Mouse (Mus musculus): ENCODE measurements around the gene St6galnac1. TPM values are rescaled to one million over a fixed set of nuclear protein-coding genes. Genes with fewer than 3 reads are reported as not detected.

St6galnac1 gene
- polyA plus RNA-seq, 1 experiment = 0.69 TPM

DNA sequence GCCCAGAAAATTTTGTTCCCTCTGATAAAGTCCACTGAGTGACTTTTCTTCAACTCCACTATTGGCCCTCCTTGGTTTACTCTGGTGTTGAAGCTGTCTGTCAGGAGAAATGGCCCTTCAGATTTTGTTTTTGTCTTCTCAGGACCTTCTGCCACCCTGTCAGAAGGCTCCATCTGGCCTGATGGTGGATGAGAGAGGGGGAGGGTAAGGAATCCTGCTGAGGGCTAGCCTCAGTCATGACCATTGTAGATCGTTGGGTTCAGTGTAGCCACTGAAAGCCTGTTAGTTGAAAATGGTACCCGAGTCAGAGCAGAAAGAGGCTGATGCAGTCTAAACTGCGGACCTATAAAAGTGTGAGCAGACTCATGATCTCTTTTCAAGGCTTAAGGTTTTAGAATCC is 49.2 kb downstream of the St6galnac1 start:
- Histone ChIP-seq H3K27ac (ENCODE audit: insufficient read depth, low read depth, low read length) (no peak overlapping the region), H3K36me3 (ENCODE audit: control insufficient read depth, insufficient read depth, low read length) (no peaks in the 10 kb centered on the region), H3K27me3 (replicated peaks; ENCODE audit: control insufficient read depth, insufficient read depth, low read length) (no peaks in the 10 kb centered on the region), H3K4me3 (ENCODE audit: insufficient read depth, low read depth, low read length) (no peak overlapping the region), H3K4me1 (ENCODE audit: control insufficient read depth, insufficient read depth, low read length) (no peaks in the 10 kb centered on the region)
- TF ChIP-seq CTCF (conservative IDR thresholded peaks at IDR 0.05; ENCODE audit: insufficient read depth, insufficient read length, low read depth, low read length) (no peak), POLR2A (IDR thresholded peaks at IDR 0.05; ENCODE audit: low read depth, low read length) (no peak)
- WGBS = 77% methylated on average over 3 of the region's 3 CpGs
- no peak for DNase-seq

- Histone ChIP-seq H3K4me3 (ENCODE audit: insufficient read depth, low read depth, low read length) (no peak overlapping the region), H3K4me1 (ENCODE audit: control insufficient read depth, insufficient read depth, low read length) (no peaks in the 10 kb centered on the region), H3K27me3 (replicated peaks; ENCODE audit: control insufficient read depth, insufficient read depth, low read length) (no peaks in the 10 kb centered on the region), H3K36me3 (ENCODE audit: control insufficient read depth, insufficient read depth, low read length) (no peaks in the 10 kb centered on the region), H3K27ac (ENCODE audit: insufficient read depth, low read depth, low read length) (no peak overlapping the region)
- no peak for DNase-seq
- TF ChIP-seq POLR2A (IDR thresholded peaks at IDR 0.05; ENCODE audit: low read depth, low read length) = no peak
- no peak for TF ChIP-seq CTCF (conservative IDR thresholded peaks at IDR 0.05; ENCODE audit: insufficient read depth, insufficient read length, low read depth, low read length)
- 35% methylated on average over 27 of the region's 27 CpGs for WGBS
Observed at GRCm38 (mm10) chr11:116725031-116725948, 50.0 kb downstream of the St6galnac1 start.

DNA sequence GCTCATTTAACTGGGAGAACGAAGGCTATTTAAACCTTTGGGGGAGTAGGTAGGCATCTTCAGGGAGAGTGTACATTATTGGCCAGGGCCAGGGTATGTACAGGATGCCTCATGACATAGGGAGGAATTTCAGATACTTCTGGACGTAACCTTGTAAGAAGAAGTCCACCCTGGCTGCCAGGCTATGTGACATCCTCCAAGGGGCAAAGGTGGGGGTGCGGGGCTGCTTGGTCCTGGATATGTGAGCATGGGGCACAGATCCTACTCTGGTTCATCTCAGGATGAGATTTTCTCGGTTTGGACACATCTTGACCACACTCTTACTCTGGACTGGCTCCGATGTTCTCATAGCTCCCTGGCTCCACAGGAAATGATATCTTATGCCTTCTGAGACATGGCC is 52.2 kb downstream of the St6galnac1 start:
- WGBS = 89% methylated on average over 5 of the region's 5 CpGs
- TF ChIP-seq POLR2A (IDR thresholded peaks at IDR 0.05; ENCODE audit: low read depth, low read length) (no peak), CTCF (conservative IDR thresholded peaks at IDR 0.05; ENCODE audit: insufficient read depth, insufficient read length, low read depth, low read length) (no peak)
- no peaks in the 10 kb centered on the region for H3K4me1 ChIP-seq (ENCODE audit: control insufficient read depth, insufficient read depth, low read length)
- no peak overlapping the region for H3K4me3 ChIP-seq (ENCODE audit: insufficient read depth, low read depth, low read length)
- no peak for DNase-seq
- no peaks in the 10 kb centered on the region for H3K27me3 ChIP-seq (replicated peaks; ENCODE audit: control insufficient read depth, insufficient read depth, low read length)
- H3K27ac ChIP-seq (ENCODE audit: insufficient read depth, low read depth, low read length) = no peak overlapping the region
- no peaks in the 10 kb centered on the region for H3K36me3 ChIP-seq (ENCODE audit: control insufficient read depth, insufficient read depth, low read length)

GRCm38 (mm10) chr11:116721548-116722271 is 53.6 kb downstream of the St6galnac1 start:
- no peaks in the 10 kb centered on the region for H3K27me3 ChIP-seq (replicated peaks; ENCODE audit: control insufficient read depth, insufficient read depth, low read length)
- no peak for TF ChIP-seq POLR2A (IDR thresholded peaks at IDR 0.05; ENCODE audit: low read depth, low read length)
- no peak for TF ChIP-seq CTCF (conservative IDR thresholded peaks at IDR 0.05; ENCODE audit: insufficient read depth, insufficient read length, low read depth, low read length)
- WGBS = 51% methylated on average over 9 of the region's 9 CpGs
- H3K4me3 ChIP-seq (ENCODE audit: insufficient read depth, low read depth, low read length) = no peak overlapping the region
- no peaks in the 10 kb centered on the region for H3K36me3 ChIP-seq (ENCODE audit: control insufficient read depth, insufficient read depth, low read length)
- no peak for DNase-seq
- H3K27ac ChIP-seq (ENCODE audit: insufficient read depth, low read depth, low read length) = peak overlapping the region; percentile 46
- no peaks in the 10 kb centered on the region for H3K4me1 ChIP-seq (ENCODE audit: control insufficient read depth, insufficient read depth, low read length)

DNA sequence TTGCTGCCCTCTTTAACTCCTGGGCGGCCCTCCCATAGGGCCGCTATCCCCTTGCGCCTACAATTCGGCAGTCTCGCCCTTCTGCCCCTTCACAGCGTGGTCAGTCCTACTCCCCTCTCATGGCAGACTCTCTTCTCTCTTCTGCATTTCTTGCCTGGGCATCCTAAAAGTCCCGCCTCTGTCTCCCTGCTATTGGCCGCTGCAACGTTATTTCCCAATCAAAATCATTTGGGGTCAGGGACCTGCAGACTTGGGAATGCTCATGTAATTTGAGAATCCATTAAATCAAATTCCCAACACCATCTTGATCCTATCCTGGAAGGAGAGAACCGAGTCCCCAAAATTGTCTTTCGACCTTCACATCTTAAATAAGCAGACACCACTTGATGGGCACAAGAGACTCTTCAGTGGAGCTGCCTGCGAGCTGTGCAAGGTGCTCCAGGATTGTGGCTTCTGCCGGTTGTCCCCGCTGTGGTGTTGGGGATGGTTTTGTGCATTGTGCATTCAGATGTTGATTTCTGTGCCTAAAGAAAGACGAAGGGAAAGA is 54.9 kb downstream of the St6galnac1 start:
- Histone ChIP-seq H3K27me3 (replicated peaks; ENCODE audit: control insufficient read depth, insufficient read depth, low read length) (no peaks in the 10 kb centered on the region), H3K4me3 (ENCODE audit: insufficient read depth, low read depth, low read length) (no peak overlapping the region), H3K27ac (ENCODE audit: insufficient read depth, low read depth, low read length) (no peak overlapping the region), H3K4me1 (ENCODE audit: control insufficient read depth, insufficient read depth, low read length) (no peaks in the 10 kb centered on the region), H3K36me3 (ENCODE audit: control insufficient read depth, insufficient read depth, low read length) (no peaks in the 10 kb centered on the region)
- DNase-seq = no peak
- TF ChIP-seq POLR2A (IDR thresholded peaks at IDR 0.05; ENCODE audit: low read depth, low read length) = no peak
- no peak for TF ChIP-seq CTCF (conservative IDR thresholded peaks at IDR 0.05; ENCODE audit: insufficient read depth, insufficient read length, low read depth, low read length)
- 89% methylated on average over 15 of the region's 15 CpGs for whole genome bisulfite sequencing

Other genes starting within 250 kb of the St6galnac1 start
- 9.9 and 12.0 TPM in 2 replicates for gene Sphk1, start 244.6 kb downstream of the St6galnac1 start, polyA plus RNA-seq (2012; rRNA removed)
- 10.3 and 10.8 TPM in 2 replicates for gene Ube2o, start 194.1 kb downstream of the St6galnac1 start, polyA plus RNA-seq (2012; rRNA removed)
- gene Aanat, start 189.1 kb downstream of the St6galnac1 start, polyA plus RNA-seq (2012; rRNA removed) = not detected in 2 replicates
- 18.0 and 19.1 TPM in 2 replicates for gene Rhbdf2, start 148.5 kb downstream of the St6galnac1 start, polyA plus RNA-seq (2012; rRNA removed)
- 0.44 and 0.52 TPM in 2 replicates for gene Prcd, start 122.0 kb downstream of the St6galnac1 start, polyA plus RNA-seq (2012; rRNA removed)
- 16.2 and 21.0 TPM in 2 replicates for gene Cygb, start 121.2 kb downstream of the St6galnac1 start, polyA plus RNA-seq (2012; rRNA removed)
- 11.3 TPM in 2 replicates for gene Mxra7, start 52.5 kb upstream of the St6galnac1 start, polyA plus RNA-seq (2012; rRNA removed)
- gene Mettl23, start 67.8 kb upstream of the St6galnac1 start, polyA plus RNA-seq (2012; rRNA removed) = 26.8 and 32.8 TPM in 2 replicates
- 19.6 and 20.9 TPM in 2 replicates for gene Jmjd6, start 67.9 kb upstream of the St6galnac1 start, polyA plus RNA-seq (2012; rRNA removed)
- gene Mfsd11, start 76.9 kb upstream of the St6galnac1 start, polyA plus RNA-seq (2012; rRNA removed) = 44.9 and 48.5 TPM in 2 replicates
- 214 and 336 TPM in 2 replicates for gene Srsf2, start 77.6 kb upstream of the St6galnac1 start, polyA plus RNA-seq (2012; rRNA removed)
- 0.94 and 1.4 TPM in 2 replicates for gene Mgat5b, start 143.4 kb upstream of the St6galnac1 start, polyA plus RNA-seq (2012; rRNA removed)

All from kidney, adult 2 months (tissue).